Comparison of ENCODE assay signal across 7 mouse cellular contexts in the genomic region with DNA sequence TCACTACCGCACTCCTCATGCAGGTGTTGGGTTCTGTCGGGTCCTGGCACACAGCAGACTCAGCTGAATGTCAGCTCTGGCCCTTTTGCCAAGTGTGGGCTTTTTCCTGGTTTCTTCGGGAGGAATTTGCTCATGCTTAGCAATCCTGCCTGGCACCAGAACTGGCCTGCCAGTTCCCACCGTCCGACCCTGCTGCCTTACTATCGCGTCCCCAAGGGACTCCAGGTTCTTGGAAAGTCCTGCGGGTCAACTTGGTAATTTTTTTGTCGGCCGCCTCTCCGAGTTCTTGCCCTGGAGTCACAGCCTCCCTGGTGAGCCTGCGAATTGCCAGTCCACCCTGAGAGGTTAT. TPM values are rescaled to one million over a fixed set of nuclear protein-coding genes. Genes with fewer than 3 reads are reported as not detected.
DNase-seq lines count a peak whose midpoint lies in the region; ATAC-seq and TF ChIP-seq lines count a peak whose summit lies in the region.

No protein-coding gene starts in this region.

- H3K4me2 ChIP-seq in heart, embryonic 11.5 days = peak overlapping the region; percentile 80
- H3K4me2 ChIP-seq in kidney, embryonic 15.5 days = peak overlapping the region; percentile 88
- peak overlapping the region; percentile 80 for H3K4me2 ChIP-seq in midbrain, embryonic 13.5 days (replicated peaks)

- H3K4me1 ChIP-seq in cortical plate, adult 2 months (ENCODE audit: control insufficient read depth, insufficient read depth, low read length) = peaks cover 4% of the 10 kb centered on the region; the same call in 1 of the 2 replicates
- peaks cover 30% of the 10 kb centered on the region for H3K4me1 ChIP-seq in heart, embryonic 11.5 days (ENCODE audit: control insufficient read depth, insufficient read depth, low read length)
- H3K4me1 ChIP-seq in kidney, embryonic 15.5 days = peaks cover 43% of the 10 kb centered on the region
- peaks cover 46% of the 10 kb centered on the region for H3K4me1 ChIP-seq in midbrain, embryonic 13.5 days (replicated peaks)

- no peak for TF ChIP-seq CTCF in cortical plate, adult 2 months (IDR thresholded peaks at IDR 0.05; ENCODE audit: extremely low read depth, insufficient read depth, low read length)

- no peak for ATAC-seq in heart, embryonic 11.5 days (replicated peaks; ENCODE audit: insufficient number of reproducible peaks, low FRiP score, low TSS enrichment)
- no peak for ATAC-seq in kidney, embryonic 15.5 days (replicated peaks; ENCODE audit: low FRiP score)
- no peak for ATAC-seq in midbrain, embryonic 13.5 days
- no peak for ATAC-seq in monocyte, adult 5-6 weeks (replicated peaks; ENCODE audit: insufficient number of reproducible peaks, low FRiP score, low TSS enrichment, poor library complexity, severe bottlenecking)

- TF ChIP-seq POLR2A in cortical plate, adult 2 months (IDR thresholded peaks at IDR 0.05; ENCODE audit: extremely low read depth, insufficient read depth, low read length) = no peak

- no peaks in the 10 kb centered on the region for H3K9me3 ChIP-seq in heart, embryonic 11.5 days (replicated peaks; ENCODE audit: control insufficient read depth, low read length)
- no peaks in the 10 kb centered on the region for H3K9me3 ChIP-seq in kidney, embryonic 15.5 days (replicated peaks)
- no peaks in the 10 kb centered on the region for H3K9me3 ChIP-seq in midbrain, embryonic 13.5 days

- no peaks in the 10 kb centered on the region for H3K36me3 ChIP-seq in heart, embryonic 11.5 days (ENCODE audit: control insufficient read depth, insufficient read depth, low read length)
- H3K36me3 ChIP-seq in kidney, embryonic 15.5 days = no peaks in the 10 kb centered on the region
- H3K36me3 ChIP-seq in midbrain, embryonic 13.5 days = no peaks in the 10 kb centered on the region

- peak overlapping the region; percentile 95 for H3K4me3 ChIP-seq in cortical plate, adult 2 months (ENCODE audit: insufficient read depth, low read length)
- peak overlapping the region; percentile 94 for H3K4me3 ChIP-seq in heart, embryonic 11.5 days (ENCODE audit: low read depth, low read length)
- H3K4me3 ChIP-seq in kidney, embryonic 15.5 days (replicated peaks) = peak overlapping the region; percentile 99
- peak overlapping the region; percentile 91 for H3K4me3 ChIP-seq in midbrain, embryonic 13.5 days (replicated peaks)

- peak; percentile 38 to 43 for DNase-seq in right cerebral cortex, postnatal 10 days (ENCODE audit: low spot score in 2 of 2)
- DNase-seq in right cerebral cortex, postnatal 25 days = no peak

- no peaks in the 10 kb centered on the region for H3K27me3 ChIP-seq in heart, embryonic 11.5 days (ENCODE audit: control insufficient read depth, insufficient read depth, low read length)
- no peaks in the 10 kb centered on the region for H3K27me3 ChIP-seq in kidney, embryonic 15.5 days
- H3K27me3 ChIP-seq in midbrain, embryonic 13.5 days = no peaks in the 10 kb centered on the region

- no peak overlapping the region for H3K27ac ChIP-seq in cortical plate, adult 2 months (ENCODE audit: insufficient read depth, low read length)
- peak overlapping the region; percentile 97 for H3K27ac ChIP-seq in heart, embryonic 11.5 days (ENCODE audit: low read depth, low read length)
- H3K27ac ChIP-seq in kidney, embryonic 15.5 days = peak overlapping the region; percentile 97
- peak overlapping the region; percentile 98 for H3K27ac ChIP-seq in midbrain, embryonic 13.5 days

- peak overlapping the region; percentile 98 for H3K9ac ChIP-seq in heart, embryonic 11.5 days (ENCODE audit: low read depth, low read length)
- peak overlapping the region; percentile 99 for H3K9ac ChIP-seq in kidney, embryonic 15.5 days
- peak overlapping the region; percentile 97 for H3K9ac ChIP-seq in midbrain, embryonic 13.5 days (replicated peaks)

- WGBS in heart, embryonic 11.5 days (ENCODE audit: insufficient replicate concordance) = under 1% methylated on average over 12 of the region's 12 CpGs
- WGBS in kidney, embryonic 15.5 days = under 1% methylated on average over 12 of the region's 12 CpGs
- WGBS in midbrain, embryonic 13.5 days = 3% methylated on average over 12 of the region's 12 CpGs

RNA-seq across cellular contexts. Expression of a gene that starts 0.9 kb away (rescaled TPM):
- 13.8 and 14.1 TPM in 2 replicates for polyA plus RNA-seq in cortical plate, adult 2 months (2012; rRNA removed)
- 12.4 and 13.4 TPM in 2 replicates for polyA plus RNA-seq in heart, embryonic 11.5 days (2014; fragmentation: Nextera tagmentation; extraction: Ambion mirVana)
- 14.1 and 16.2 TPM in 2 replicates for polyA plus RNA-seq in kidney, embryonic 15.5 days (2015; fragmentation: Nextera tagmentation; extraction: Ambion mirVana)
- polyA plus RNA-seq in midbrain, embryonic 13.5 days (2015; fragmentation: Nextera tagmentation; extraction: Ambion mirVana) = 7.4 and 8.8 TPM in 2 replicates
- total RNA-seq in monocyte, adult 5-6 weeks (2017) = 24.9 to 45.0 TPM (median 31.7 TPM) in 3 replicates

RNA-seq across cellular contexts. Expression of a gene that starts 45.0 kb away (rescaled TPM):
- 61.4 and 64.4 TPM in 2 replicates for polyA plus RNA-seq in cortical plate, adult 2 months (2012; rRNA removed)
- polyA plus RNA-seq in heart, embryonic 11.5 days (2014; fragmentation: Nextera tagmentation; extraction: Ambion mirVana) = 135 and 186 TPM in 2 replicates
- polyA plus RNA-seq in kidney, embryonic 15.5 days (2015; fragmentation: Nextera tagmentation; extraction: Ambion mirVana) = 217 and 223 TPM in 2 replicates
- polyA plus RNA-seq in midbrain, embryonic 13.5 days (2015; fragmentation: Nextera tagmentation; extraction: Ambion mirVana) = 162 and 181 TPM in 2 replicates
- total RNA-seq in monocyte, adult 5-6 weeks (2017) = 316 to 442 TPM (median 424 TPM) in 3 replicates
